Mouse (Mus musculus) neural tube, embryonic 11.5 days (tissue): ENCODE results near the gene Capn3. TPM values are rescaled to one million over a fixed set of nuclear protein-coding genes. Genes with fewer than 3 reads are reported as not detected.

Source experiments
- ATAC-seq: fragments of 200-750 bp; cut with Nextera tagmentation; 2 replicates; pipeline ENCODE4 v1.8.0; 2017; ENCODE audit warnings: moderate number of reproducible peaks, mild to moderate bottlenecking, moderate TSS enrichment, moderate library complexity; ENCODE audit not compliant: insufficient read depth, low FRiP score, low TSS enrichment
- DNase-seq: peaks from one replicate; pipeline ENCODE4 v3.0.0-alpha.2; 2015; ENCODE audit warnings: low spot score
- H3K27ac ChIP-seq: fragments of 300-500 bp; sonication (generic); 2 replicates; pipeline ENCODE4 v1.5.1; 2014; ENCODE audit warnings: low read depth, mild to moderate bottlenecking, low read length
- H3K27me3 ChIP-seq: fragments of 300-500 bp; sonication (generic); 2 replicates; pipeline ENCODE4 v1.6.1; 2014; ENCODE audit warnings: mild to moderate bottlenecking, low read length, mixed read lengths; ENCODE audit not compliant: control insufficient read depth, insufficient read depth
- H3K36me3 ChIP-seq: fragments of 300-500 bp; sonication (generic); 2 replicates; pipeline ENCODE4 v1.6.1; 2014; ENCODE audit warnings: mild to moderate bottlenecking, low read length, moderate library complexity, mixed read lengths; ENCODE audit not compliant: control insufficient read depth, insufficient read depth
- H3K4me1 ChIP-seq: fragments of 300-500 bp; sonication (generic); 2 replicates; pipeline ENCODE4 v1.6.1; 2014; ENCODE audit warnings: low read length, mixed read lengths; ENCODE audit not compliant: control insufficient read depth, insufficient read depth
- H3K4me2 ChIP-seq: fragments of 300-500 bp; sonication (generic); 2 replicates; pipeline ENCODE4 v1.6.1; 2014; ENCODE audit warnings: low read depth, mild to moderate bottlenecking, moderate library complexity
- H3K4me3 ChIP-seq: fragments of 300-500 bp; sonication (generic); 2 replicates; pipeline ENCODE4 v1.5.1; 2014; ENCODE audit warnings: low read depth, low read length
- H3K9ac ChIP-seq: fragments of 300-500 bp; sonication (generic); 2 replicates; pipeline ENCODE4 v1.6.1; 2014; ENCODE audit warnings: mild to moderate bottlenecking, low read length
- H3K9me3 ChIP-seq: fragments of 300-500 bp; sonication (generic); 2 replicates; pipeline ENCODE4 v1.6.1; 2016; ENCODE audit warnings: low read length; ENCODE audit not compliant: control insufficient read depth
- WGBS: fragments of 180-500 bp; shearing (Covaris S2); extraction: QIAGEN DNeasy Blood & Tissue Kit; methylation state at CpG from one replicate; pipeline ENCODE4 v1.1.7; 2014; 5-methylcytosine and 5-hydroxymethylcytosine counted together
- polyA plus RNA-seq: library from polyadenylated mRNA; unstranded; fragments of >200 nt; fragmentation: Nextera tagmentation; extraction: Ambion mirVana; gene quantifications from 2 replicates; pipeline ENCODE4 v1.2.1, GENCODE M21; 2014

Capn3 gene
- polyA plus RNA-seq, 1 experiment from 2014 or later, result 1.5 TPM

DNA sequence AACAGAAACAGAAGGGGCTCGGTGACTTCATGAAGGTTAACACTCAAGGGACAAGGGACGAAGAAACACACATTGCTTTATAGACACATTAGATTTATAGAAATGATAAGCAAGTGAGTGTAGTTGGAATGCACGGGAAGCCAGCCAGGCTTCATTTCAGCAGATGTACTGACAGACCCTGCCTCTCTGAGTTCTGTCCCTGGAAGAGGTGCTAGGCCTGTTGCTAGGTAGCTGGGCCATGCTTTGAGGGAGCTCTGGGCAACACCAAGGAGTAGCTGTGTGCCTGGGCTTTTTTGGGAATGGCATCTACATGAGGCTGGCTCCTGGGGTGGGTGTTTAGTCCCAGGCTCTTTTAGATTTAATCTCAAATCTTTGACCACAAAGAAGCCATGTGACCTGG, 40.7 kb downstream of the Capn3 start:
- 82% methylated on average over 3 of the region's 3 CpGs for WGBS
- DNase-seq (no peak), ATAC-seq (no peak)
- Histone ChIP-seq H3K4me2 (no peak overlapping the region), H3K9me3 (no peaks in the 10 kb centered on the region), H3K27ac (no peak overlapping the region), H3K36me3 (no peaks in the 10 kb centered on the region), H3K4me3 (no peak overlapping the region), H3K9ac (no peak overlapping the region), H3K27me3 (no peaks in the 10 kb centered on the region), H3K4me1 (no peaks in the 10 kb centered on the region)

DNA sequence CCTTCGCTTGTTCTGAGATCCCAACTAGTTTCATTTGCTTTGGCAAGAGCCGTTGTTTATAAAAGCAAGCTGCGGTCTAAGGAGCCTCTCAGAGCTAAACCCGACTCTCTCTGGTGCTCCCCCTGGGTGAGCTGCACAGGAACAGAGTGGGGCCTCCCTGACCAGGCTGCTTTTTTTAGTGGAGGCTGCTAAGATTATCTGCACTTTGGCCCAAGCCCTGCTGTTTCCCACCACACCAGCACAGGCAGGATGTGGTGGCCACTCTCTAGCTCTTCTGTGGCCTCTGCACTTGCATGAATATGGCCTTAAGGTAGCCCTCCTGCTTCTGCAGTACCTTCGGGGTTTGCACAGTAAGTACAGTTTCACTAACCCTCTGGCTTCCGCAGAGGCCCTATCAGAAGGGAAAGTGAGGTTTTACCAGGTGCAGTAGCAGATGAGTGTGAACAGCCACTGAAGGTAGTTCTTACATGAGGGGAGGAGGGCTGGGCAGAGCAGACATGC, 44.2 kb downstream of the Capn3 start:
- H3K9ac ChIP-seq, result no peak overlapping the region
- H3K4me2 ChIP-seq, result no peak overlapping the region
- 79% methylated on average over 6 of the region's 6 CpGs for WGBS
- no peak overlapping the region for H3K4me3 ChIP-seq
- H3K27ac ChIP-seq, result no peak overlapping the region
- ATAC-seq (no peak), DNase-seq (no peak)
- H3K4me1 ChIP-seq, result no peaks in the 10 kb centered on the region
- H3K27me3 ChIP-seq, result no peaks in the 10 kb centered on the region
- H3K9me3 ChIP-seq, result no peaks in the 10 kb centered on the region
- no peaks in the 10 kb centered on the region for H3K36me3 ChIP-seq

DNA sequence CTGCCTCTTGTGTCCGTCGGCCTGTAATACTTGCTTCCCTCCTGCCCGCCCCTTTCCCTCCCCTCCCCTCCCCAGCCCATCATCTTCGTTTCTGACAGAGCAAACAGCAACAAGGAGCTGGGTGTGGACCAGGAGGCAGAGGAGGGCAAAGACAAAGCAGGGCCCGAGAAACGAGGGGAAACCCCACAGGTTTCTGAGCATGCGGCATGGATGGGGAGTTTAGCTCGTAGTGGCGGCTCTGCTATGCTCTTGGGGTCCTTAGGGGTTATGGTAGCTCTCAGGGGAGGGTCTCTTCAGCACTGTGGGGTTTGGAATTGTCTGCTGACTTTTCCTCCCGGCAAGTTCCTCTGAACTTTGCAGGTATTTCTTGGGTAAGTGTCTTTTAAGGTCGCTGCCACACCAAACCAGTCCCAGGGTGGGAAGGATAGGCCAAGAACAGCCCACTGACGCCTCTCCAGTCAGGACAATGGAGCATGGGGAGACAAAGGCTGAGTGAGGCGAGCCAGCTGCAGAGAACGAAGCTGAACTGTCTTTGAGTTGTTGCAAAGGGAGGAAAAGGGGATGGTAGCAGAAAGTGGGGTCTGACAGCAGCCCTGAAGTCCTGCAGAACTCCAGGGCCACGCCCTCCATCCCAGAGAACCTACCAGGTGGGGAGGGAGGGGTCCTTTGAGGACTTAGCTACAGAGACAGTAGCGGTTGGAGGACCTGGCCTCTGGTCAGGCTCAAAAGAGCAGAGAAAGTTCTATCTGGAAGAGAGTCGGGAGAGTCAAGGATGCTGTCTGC, 45.5 kb downstream of the Capn3 start:
- H3K27me3 ChIP-seq, result no peaks in the 10 kb centered on the region
- no peaks in the 10 kb centered on the region for H3K9me3 ChIP-seq
- H3K4me1 ChIP-seq, result no peaks in the 10 kb centered on the region
- H3K36me3 ChIP-seq, result peaks cover 4% of the 10 kb centered on the region
- ATAC-seq, result no peak
- DNase-seq, result no peak
- WGBS, result 37% methylated on average over 17 of the region's 17 CpGs
- H3K4me2 ChIP-seq, result no peak overlapping the region
- no peak overlapping the region for H3K4me3 ChIP-seq
- no peak overlapping the region for H3K9ac ChIP-seq
- no peak overlapping the region for H3K27ac ChIP-seq

GRCm38 (mm10) chr2:120501931-120502604, 46.2 kb downstream of the Capn3 start:
- Histone ChIP-seq H3K4me2 (no peak overlapping the region), H3K4me3 (no peak overlapping the region), H3K4me1 (no peaks in the 10 kb centered on the region), H3K36me3 (peaks cover 4% of the 10 kb centered on the region), H3K9ac (no peak overlapping the region), H3K27ac (no peak overlapping the region), H3K27me3 (no peaks in the 10 kb centered on the region), H3K9me3 (no peaks in the 10 kb centered on the region)
- ATAC-seq, result no peak
- WGBS, result 70% methylated on average over 13 of the region's 13 CpGs
- DNase-seq, result no peak

GRCm38 (mm10) chr2:120502605-120502990, 46.8 kb downstream of the Capn3 start:
- H3K9me3 ChIP-seq, result no peaks in the 10 kb centered on the region
- H3K36me3 ChIP-seq, result peaks cover 4% of the 10 kb centered on the region
- no peak overlapping the region for H3K4me2 ChIP-seq
- ATAC-seq, result no peak
- H3K9ac ChIP-seq, result no peak overlapping the region
- H3K27ac ChIP-seq, result no peak overlapping the region
- H3K4me3 ChIP-seq, result no peak overlapping the region
- no peak for DNase-seq
- 88% methylated on average over 3 of the region's 3 CpGs for WGBS
- H3K4me1 ChIP-seq, result no peaks in the 10 kb centered on the region
- no peaks in the 10 kb centered on the region for H3K27me3 ChIP-seq

DNA sequence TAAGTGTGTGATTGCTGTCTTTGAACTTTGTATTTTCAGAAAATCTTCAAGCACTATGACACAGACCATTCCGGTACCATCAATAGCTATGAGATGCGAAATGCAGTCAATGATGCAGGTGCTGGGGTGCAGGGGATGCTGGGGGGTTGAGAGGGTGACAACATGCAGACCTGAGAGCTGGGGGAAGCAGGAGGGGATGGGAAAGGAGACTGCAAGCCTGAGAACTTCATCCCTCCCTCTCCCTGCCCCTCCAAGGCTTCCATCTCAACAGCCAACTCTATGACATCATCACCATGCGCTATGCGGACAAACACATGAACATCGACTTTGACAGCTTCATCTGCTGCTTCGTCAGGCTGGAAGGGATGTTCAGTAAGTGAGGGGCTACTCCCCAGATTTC, 47.3 kb downstream of the Capn3 start:
- DNase-seq, result no peak
- Histone ChIP-seq H3K9me3 (no peaks in the 10 kb centered on the region), H3K9ac (no peak overlapping the region), H3K27ac (no peak overlapping the region), H3K36me3 (peaks cover 4% of the 10 kb centered on the region), H3K4me2 (no peak overlapping the region), H3K27me3 (no peaks in the 10 kb centered on the region), H3K4me1 (no peaks in the 10 kb centered on the region), H3K4me3 (no peak overlapping the region)
- WGBS, result 93% methylated on average over 6 of the region's 6 CpGs
- ATAC-seq, result no peak

GRCm38 (mm10) chr2:120503992-120504391, 48.2 kb downstream of the Capn3 start:
- no peak overlapping the region for H3K9ac ChIP-seq
- H3K27ac ChIP-seq, result no peak overlapping the region
- no peaks in the 10 kb centered on the region for H3K27me3 ChIP-seq
- DNase-seq, result no peak
- H3K4me3 ChIP-seq, result no peak overlapping the region
- no peaks in the 10 kb centered on the region for H3K9me3 ChIP-seq
- no peak for ATAC-seq
- no peaks in the 10 kb centered on the region for H3K4me1 ChIP-seq
- no peak overlapping the region for H3K4me2 ChIP-seq
- 87% methylated on average over 5 of the region's 5 CpGs for WGBS
- H3K36me3 ChIP-seq, result peaks cover 4% of the 10 kb centered on the region

DNA sequence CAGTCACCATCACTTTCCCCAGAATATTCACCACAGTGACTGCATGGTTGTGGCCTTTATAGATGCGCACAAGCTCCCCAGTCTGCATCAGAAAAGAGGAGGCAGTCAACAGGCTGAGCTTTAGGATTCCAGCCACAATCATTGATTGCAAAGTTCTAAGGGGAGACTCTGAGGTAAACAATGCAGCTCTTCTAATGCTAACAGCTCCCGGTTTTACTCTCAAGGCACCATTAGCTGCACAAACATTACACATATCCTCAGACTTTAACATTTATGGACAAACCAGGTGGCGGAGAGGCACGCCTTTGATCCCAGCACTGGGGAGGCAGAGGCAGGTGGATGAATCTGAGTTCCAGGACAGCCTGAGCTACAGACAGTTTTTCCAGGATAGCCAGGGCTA, 58.4 kb downstream of the Capn3 start:
- H3K4me3 ChIP-seq, result no peak overlapping the region
- WGBS, result 93% methylated on average over 4 of the region's 4 CpGs
- no peaks in the 10 kb centered on the region for H3K4me1 ChIP-seq
- H3K9me3 ChIP-seq, result no peaks in the 10 kb centered on the region
- ATAC-seq (no peak), DNase-seq (no peak)
- no peak overlapping the region for H3K4me2 ChIP-seq
- H3K36me3 ChIP-seq, result peaks cover 9% of the 10 kb centered on the region
- H3K27ac ChIP-seq, result no peak overlapping the region
- H3K9ac ChIP-seq, result no peak overlapping the region
- H3K27me3 ChIP-seq, result no peaks in the 10 kb centered on the region
